Mouse (Mus musculus) neutrophil, adult 83 days (primary cell): ENCODE data around the gene Irak1. TPM values are rescaled to one million over a fixed set of nuclear protein-coding genes. Genes with fewer than 3 reads are reported as not detected.

Experiments
- total RNA-seq, 2 experiments: library from RNA; stranded (reverse); gene quantifications; one replicate each; pipeline ENCODE4 v1.2.4; 2023

The Irak1 gene
- total RNA-seq = 10 to 100 TPM; 68.9 to 70.8 TPM

DNA sequence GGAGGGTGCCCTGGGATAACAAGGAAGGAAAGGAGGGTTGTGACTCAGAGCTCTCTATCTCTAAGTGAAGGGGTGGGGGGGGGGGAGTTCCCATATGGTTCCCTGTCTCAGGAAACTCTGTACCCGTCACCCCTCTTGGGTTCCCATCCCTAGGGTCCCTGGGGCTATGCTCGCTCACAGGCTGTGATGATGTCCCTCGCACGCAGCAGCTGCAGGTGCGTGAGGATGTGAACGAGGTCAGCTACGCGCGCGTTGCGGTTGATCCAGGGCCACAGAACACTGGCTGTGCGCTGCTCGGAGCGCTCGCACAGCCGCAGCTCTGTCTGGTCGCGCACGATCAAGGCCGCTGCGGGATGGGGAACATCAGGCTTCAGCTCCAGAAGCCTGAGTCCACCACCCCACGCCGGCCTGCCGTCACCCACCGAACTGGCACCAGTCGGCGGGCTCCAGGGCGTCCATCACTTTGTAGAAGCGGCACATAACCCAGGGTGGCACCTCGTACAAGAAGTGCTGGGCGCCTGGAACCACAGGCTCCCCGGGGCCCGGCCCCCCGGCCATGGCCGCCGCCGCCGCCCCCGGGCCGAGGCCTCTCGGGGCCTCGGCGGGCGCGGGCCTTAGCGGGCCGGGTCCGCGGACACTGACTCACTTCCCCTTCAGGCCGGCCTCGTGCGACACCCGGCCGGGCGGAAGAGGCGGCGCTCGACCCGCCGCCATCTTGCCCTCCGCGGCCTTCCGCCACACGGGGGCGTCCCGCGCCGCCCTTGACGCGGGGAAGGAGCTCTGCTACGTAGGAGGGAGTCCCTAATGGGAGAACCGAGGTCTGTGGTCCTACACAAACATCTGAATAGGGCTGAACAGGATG is at the start of gene Irak1:
Gene Irak1 (minus strand): TSS at position 731 of the 862 bp plus-strand sequence.

DNA sequence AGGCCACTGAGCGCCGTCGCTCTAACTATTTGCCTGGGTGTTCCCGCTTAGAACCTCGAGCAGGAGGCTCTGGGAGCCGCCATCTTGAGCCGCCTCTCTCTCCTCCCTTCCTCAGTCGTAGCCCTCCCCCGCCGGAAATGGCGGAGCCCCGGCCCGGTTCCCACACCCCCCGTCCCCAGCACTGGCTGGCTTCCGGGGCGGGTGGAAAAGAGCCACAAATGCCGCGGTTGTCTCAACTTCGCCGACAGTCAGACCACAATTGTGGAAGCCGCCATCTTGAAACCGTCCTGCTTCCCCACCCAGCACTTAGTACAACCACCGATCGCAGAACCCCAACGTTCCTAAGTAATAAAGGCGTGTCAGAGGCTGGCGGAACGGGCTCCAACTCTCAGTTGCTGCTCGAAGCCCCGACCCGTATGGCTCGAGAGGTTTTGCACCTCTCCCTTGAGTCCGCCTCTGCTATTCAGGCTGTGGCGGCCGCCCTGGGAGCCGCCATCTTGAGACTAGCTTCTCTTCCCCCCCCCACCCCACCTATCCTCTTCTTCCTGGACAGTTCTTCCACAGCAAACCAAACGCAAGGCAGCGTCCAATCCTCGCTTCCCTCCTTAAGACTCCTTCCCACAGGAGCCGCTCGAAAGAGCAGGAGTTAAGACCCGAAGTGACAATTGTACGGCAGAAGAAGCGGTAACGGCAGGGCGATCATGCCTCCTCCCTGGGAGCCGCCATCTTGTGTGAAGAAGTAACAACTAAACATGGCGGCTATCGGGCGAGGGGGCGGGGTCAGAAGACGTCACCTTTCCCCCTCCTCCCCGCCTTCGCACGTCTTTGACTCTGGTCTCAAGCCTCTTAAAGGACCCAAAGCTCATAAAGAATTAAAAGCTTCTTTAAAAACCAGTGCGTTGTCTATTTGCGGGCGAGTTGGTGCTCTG is 57.2 kb downstream of the Irak1 start, which contains the start of gene Hcfc1:
Gene Hcfc1 (minus strand): TSS at position 110 of the 929 bp plus-strand sequence.

Other genes starting within 250 kb of the Irak1 start
- gene Srpk3, start 249.5 kb downstream of the Irak1 start, total RNA-seq = under 1 TPM; 0.88 to 0.90 TPM
- 10 to 100 TPM; 89.7 to 95.2 TPM for gene Idh3g, start 237.0 kb downstream of the Irak1 start, total RNA-seq
- gene Ssr4, start 236.9 kb downstream of the Irak1 start, total RNA-seq = 100 to 1,000 TPM; 116 to 117 TPM
- gene Pdzd4, start 198.9 kb downstream of the Irak1 start, total RNA-seq = under 1 TPM; 0.53 to 0.64 TPM
- under 1 TPM in 1 of 2 experiments, not detected in 1; 0.11 TPM for gene Avpr2, start 131.8 kb downstream of the Irak1 start, total RNA-seq
- 10 to 100 TPM; 28.9 to 42.0 TPM for gene L1cam, start 127.8 kb downstream of the Irak1 start, total RNA-seq
- 100 to 1,000 TPM; 236 to 237 TPM for gene Arhgap4, start 102.0 kb downstream of the Irak1 start, total RNA-seq
- 10 to 100 TPM; 43.1 to 48.0 TPM for gene Naa10, start 102.0 kb downstream of the Irak1 start, total RNA-seq
- gene Renbp, start 93.1 kb downstream of the Irak1 start, total RNA-seq = 10 to 100 TPM; 13.8 to 16.6 TPM
- 10 to 100 TPM; 81.1 to 89.4 TPM for gene Hcfc1, start 57.6 kb downstream of the Irak1 start, total RNA-seq
- gene Opn1mw, start 103.5 kb upstream of the Irak1 start, total RNA-seq = not detected
- 10 to 100 TPM; 22.9 to 29.2 TPM for gene Mecp2, start 111.4 kb upstream of the Irak1 start, total RNA-seq
- not detected for gene Tex28, start 143.9 kb upstream of the Irak1 start, total RNA-seq
- gene Tktl1, start 153.3 kb upstream of the Irak1 start, total RNA-seq = under 1 TPM in 1 of 2 experiments, not detected in 1; 0.13 TPM
- 1,000 to 10,000 TPM; 1,510 to 1,605 TPM for gene Flna, start 225.9 kb upstream of the Irak1 start, total RNA-seq
- gene Emd, start 230.8 kb upstream of the Irak1 start, total RNA-seq = 10 to 100 TPM; 54.5 to 65.1 TPM
- gene Rpl10, start 246.9 kb upstream of the Irak1 start, total RNA-seq = 100 to 1,000 TPM; 403 to 503 TPM